Mouse (Mus musculus) E14TG2a.4 (cell line): ENCODE measurements at regions not wholly inside any gene's neighbourhood (a gene's known extent, or its start where the extent isn't known, plus 50 kb on each side); places are given as distances from the start of the nearest gene placed in this dataset.

ENCODE experiments used
- CTCF ChIP-seq: conservative IDR thresholded peaks from 2 replicates; pipeline ENCODE4 v1.5.1; 2014; ENCODE audit warnings: low read length
- NANOG ChIP-seq: IDR thresholded peaks from 2 replicates; pipeline ENCODE4 v1.6.1; 2014; ENCODE audit warnings: borderline replicate concordance, low read length, mixed read lengths

DNA sequence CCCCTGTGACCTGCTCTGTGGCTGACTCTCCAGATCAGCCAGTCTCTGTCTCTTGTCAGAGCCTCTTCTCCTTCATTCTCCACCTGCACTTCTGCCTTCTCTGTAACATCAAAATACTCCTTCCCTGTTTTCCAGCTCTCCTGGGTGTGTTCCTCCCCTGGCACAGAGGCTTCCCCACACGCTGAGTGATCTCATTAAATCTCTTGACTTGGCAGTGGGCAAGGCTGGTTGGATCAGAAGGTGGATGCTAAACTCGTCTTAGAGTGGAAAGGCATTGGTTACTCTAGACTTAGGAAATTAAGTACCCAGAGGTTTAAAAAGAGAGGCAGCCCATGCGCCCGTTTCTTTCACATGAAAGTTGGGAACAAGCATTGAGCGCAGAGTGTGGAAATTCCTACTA, 78.3 kb upstream of the Gm10234 start:
- TF ChIP-seq CTCF = no peak
- TF ChIP-seq NANOG = no peak
